Mouse (Mus musculus) kidney, adult 2 months (tissue): ENCODE results near the gene Tmco4.

Experiments used
- CTCF ChIP-seq: fragments of 200-500 bp; conservative IDR thresholded peaks from 2 replicates; pipeline ENCODE4 v1.5.1; 2011; ENCODE audit warnings: low read depth, mild to moderate bottlenecking, control low read depth, low read length, moderate library complexity, mixed read lengths; ENCODE audit not compliant: insufficient read depth, insufficient read length
- POLR2A ChIP-seq: fragments of 200-500 bp; IDR thresholded peaks from one replicate; pipeline ENCODE4 v1.6.1; 2011; ENCODE audit warnings: low read depth, low read length, control low read depth

DNA sequence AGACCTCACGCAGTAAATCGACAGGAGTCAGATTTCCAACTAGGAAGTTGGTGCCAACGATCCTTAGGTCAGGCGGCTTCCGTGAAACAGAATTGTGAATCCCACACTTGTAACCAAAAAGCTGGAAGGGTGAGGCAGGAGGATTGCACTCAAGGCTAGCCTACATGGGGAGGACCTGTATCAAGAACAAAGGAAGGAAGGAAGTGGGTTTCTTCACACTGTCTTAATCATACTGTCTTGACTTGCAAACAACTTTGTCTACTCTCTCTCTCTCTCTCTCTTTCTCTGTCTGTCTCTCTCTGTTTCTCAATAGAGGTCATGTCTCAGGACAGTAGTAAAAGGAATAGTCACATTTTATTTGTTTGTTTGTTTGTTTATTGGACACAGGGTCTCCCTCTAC is 10.0 kb upstream of the Tmco4 start:
- TF ChIP-seq CTCF (no peak), POLR2A (no peak)
